Mouse (Mus musculus): ENCODE measurements around the gene Exoc7. TPM values are rescaled to one million over a fixed set of nuclear protein-coding genes. Genes with fewer than 3 reads are reported as not detected.

The Exoc7 gene
- polyA plus RNA-seq (2016; fragmentation: Nextera tagmentation; extraction: Ambion mirVana): 47.8 and 51.3 TPM in 2 replicates

DNA sequence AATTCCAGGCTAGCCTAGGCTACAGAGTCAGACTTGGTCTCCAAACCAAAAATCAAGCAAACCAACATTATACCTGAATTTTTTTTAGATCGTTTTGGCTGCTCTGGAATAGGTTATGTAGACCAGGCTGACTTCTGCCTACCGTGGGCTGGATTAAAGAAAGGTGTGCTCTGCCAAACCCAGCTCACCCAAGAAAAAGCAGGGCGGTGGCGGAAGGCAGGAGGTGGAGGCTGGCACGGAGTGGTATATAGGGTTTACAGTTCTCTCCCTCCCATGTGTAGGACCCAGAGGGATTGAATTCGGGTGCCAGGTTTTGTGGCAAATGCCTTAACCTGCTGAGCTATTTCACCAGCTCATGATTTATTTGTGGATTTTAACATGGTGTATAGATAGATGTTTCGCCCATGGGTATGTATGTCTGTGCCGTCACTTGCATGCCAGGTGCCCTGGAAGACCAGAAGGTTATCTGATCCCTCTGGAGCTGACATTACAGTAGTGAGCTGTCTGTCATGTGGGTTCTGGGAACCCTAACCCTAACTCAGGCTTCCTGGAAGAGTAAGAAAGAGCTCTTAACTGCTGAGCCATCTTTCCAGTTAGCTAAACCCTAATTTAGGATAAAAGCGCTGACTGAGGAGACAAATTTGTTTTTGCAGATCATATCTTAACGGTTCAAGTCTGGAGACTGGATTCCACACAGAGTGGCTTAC is at the start of gene Exoc7:
TSS of gene Exoc7 (minus strand) at position 215 of the 707 bp plus-strand sequence.
- Histone ChIP-seq H3K4me1 (replicated peaks) (peaks cover 6% of the 10 kb centered on the region), H3K4me2 (peak within 1 kb of the TSS; percentile 91), H3K4me3 (peak within 1 kb of the TSS; percentile 93), H3K9me3 (replicated peaks) (no peaks in the 10 kb centered on the region; the same call in 1 of the 2 replicates), H3K9ac (peak within 1 kb of the TSS; percentile 91), H3K36me3 (peaks cover 30% of the 10 kb centered on the region), H3K27ac (ENCODE audit: poor library complexity, severe bottlenecking) (peak within 1 kb of the TSS; percentile 26; the same call in 1 of the 2 replicates), H3K27me3 (replicated peaks) (peaks cover 7% of the 10 kb centered on the region; the same call in 1 of the 2 replicates)
- no peak for ATAC-seq (ENCODE audit: insufficient number of reproducible peaks, low FRiP score)
- 79% methylated on average over 10 of the region's 10 CpGs for WGBS

DNA sequence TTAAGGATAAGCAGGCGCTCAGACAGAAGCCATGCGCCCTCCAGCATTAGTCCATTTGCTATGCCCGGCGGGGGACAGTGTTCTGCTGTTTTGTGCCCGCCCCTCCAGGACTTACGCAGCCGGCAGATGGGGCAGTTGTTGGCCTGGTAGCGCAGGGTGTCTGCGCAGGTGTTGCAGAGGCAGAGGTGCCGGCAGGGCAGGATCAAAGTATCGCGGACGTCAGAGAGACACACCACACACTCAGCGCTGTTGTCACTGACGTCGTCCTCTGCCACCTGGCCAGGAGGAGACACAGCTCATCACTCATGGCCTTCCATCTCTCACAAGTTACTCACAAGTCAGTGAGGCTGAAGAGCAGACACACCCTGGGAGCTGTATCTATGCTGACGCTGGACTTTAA is 47.5 kb upstream of the Exoc7 start:
- Histone ChIP-seq H3K4me2 (0 out of 2 replicates have a peak overlapping the region, but pooled peaks have one; percentile 16), H3K9me3 (replicated peaks) (peaks cover 7% of the 10 kb centered on the region), H3K27ac (ENCODE audit: poor library complexity, severe bottlenecking) (no peak overlapping the region), H3K27me3 (replicated peaks) (no peaks in the 10 kb centered on the region), H3K4me1 (replicated peaks) (peaks cover 10% of the 10 kb centered on the region; the same call in 1 of the 2 replicates), H3K36me3 (peaks cover 23% of the 10 kb centered on the region), H3K9ac (no peak overlapping the region), H3K4me3 (no peak overlapping the region)
- 40% methylated on average over 17 of the region's 17 CpGs for WGBS
- ATAC-seq (ENCODE audit: insufficient number of reproducible peaks, low FRiP score): 0 out of 2 replicates have a peak, but pooled peaks have one; percentile 39

DNA sequence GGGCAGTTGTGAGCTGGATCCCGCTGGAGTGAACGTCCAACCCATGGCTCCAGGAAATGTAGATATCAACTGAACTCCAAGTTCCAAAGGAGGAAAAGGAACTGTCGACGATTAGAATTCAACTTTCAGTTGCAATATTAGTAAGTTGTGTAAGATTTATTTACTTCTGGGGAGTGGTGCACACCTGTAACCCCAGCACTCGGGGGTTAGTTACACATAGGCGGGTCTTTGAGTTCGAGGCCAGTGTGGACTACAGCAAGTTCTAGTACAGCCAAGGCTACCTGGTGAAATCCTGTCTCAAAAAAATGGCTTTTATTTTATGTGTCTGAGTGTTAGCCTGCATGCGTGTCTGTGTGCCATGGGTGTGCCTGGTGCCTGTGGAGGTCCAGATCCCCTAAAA is 46.5 kb upstream of the Exoc7 start:
- WGBS: 66% methylated on average over 8 of the region's 8 CpGs
- peaks cover 17% of the 10 kb centered on the region for H3K36me3 ChIP-seq
- no peak overlapping the region for H3K9ac ChIP-seq
- no peak overlapping the region for H3K4me2 ChIP-seq
- H3K9me3 ChIP-seq (replicated peaks): peaks cover 7% of the 10 kb centered on the region
- no peak overlapping the region for H3K4me3 ChIP-seq
- no peak overlapping the region for H3K27ac ChIP-seq (ENCODE audit: poor library complexity, severe bottlenecking)
- H3K27me3 ChIP-seq (replicated peaks): no peaks in the 10 kb centered on the region
- peaks cover 10% of the 10 kb centered on the region; the same call in 1 of the 2 replicates for H3K4me1 ChIP-seq (replicated peaks)
- ATAC-seq (ENCODE audit: insufficient number of reproducible peaks, low FRiP score): no peak

DNA sequence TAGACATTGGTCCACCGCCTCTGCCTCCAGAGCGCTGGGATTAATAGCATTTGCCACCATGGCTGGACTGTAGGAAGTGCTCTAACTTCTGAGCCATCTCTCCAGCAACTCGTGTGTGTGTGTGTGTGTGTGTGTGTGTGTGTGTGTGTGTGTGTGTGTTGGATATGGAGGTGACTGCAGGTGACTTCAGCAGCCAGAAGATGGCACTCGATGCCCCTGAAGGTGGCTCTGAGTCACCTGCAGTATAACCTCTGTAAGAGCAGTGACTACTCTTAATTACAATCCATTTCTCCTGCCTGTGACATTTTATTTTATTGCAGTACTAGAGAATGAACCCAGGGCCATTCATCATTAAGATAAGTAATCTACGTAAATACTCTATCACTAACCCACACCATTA is 44.3 kb upstream of the Exoc7 start:
- Histone ChIP-seq H3K9ac (no peak overlapping the region), H3K4me3 (no peak overlapping the region), H3K36me3 (peaks cover 28% of the 10 kb centered on the region), H3K27me3 (replicated peaks) (0 out of 2 replicates have a peak, but pooled peaks cover 4% of the 10 kb centered on the region), H3K4me1 (replicated peaks) (peaks cover 17% of the 10 kb centered on the region; the same call in 1 of the 2 replicates), H3K27ac (ENCODE audit: poor library complexity, severe bottlenecking) (no peak overlapping the region), H3K4me2 (no peak overlapping the region), H3K9me3 (replicated peaks) (peaks cover 7% of the 10 kb centered on the region)
- ATAC-seq (ENCODE audit: insufficient number of reproducible peaks, low FRiP score): no peak
- WGBS: 89% methylated on average over 5 of the region's 5 CpGs

DNA sequence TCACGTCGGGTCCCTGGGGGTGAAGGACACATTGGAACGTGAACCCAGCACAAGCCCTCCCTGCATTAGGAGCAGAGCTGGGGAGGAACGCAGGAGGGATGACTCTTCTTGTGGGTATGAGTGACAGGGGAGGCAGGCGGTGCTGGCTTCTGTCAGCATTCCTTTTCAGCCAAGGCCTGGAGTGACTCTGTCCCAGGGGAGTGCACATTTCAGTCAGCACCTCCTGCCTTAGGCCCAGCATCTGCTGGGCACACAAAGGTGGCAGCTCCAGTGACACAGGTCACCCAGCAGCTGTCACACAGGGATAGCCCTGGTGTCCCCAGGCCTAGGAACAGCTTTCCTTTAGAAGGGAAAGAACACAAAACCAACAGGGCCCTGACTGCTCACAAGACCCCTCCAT is 40.9 kb upstream of the Exoc7 start:
- Histone ChIP-seq H3K36me3 (peaks cover 23% of the 10 kb centered on the region), H3K9me3 (replicated peaks) (no peaks in the 10 kb centered on the region), H3K27me3 (replicated peaks) (0 out of 2 replicates have a peak, but pooled peaks cover 4% of the 10 kb centered on the region), H3K4me3 (no peak overlapping the region), H3K4me2 (no peak overlapping the region), H3K27ac (ENCODE audit: poor library complexity, severe bottlenecking) (no peak overlapping the region), H3K4me1 (replicated peaks) (peaks cover 7% of the 10 kb centered on the region; the same call in 1 of the 2 replicates), H3K9ac (no peak overlapping the region)
- ATAC-seq (ENCODE audit: insufficient number of reproducible peaks, low FRiP score): no peak
- 37% methylated on average over 5 of the region's 5 CpGs for WGBS

DNA sequence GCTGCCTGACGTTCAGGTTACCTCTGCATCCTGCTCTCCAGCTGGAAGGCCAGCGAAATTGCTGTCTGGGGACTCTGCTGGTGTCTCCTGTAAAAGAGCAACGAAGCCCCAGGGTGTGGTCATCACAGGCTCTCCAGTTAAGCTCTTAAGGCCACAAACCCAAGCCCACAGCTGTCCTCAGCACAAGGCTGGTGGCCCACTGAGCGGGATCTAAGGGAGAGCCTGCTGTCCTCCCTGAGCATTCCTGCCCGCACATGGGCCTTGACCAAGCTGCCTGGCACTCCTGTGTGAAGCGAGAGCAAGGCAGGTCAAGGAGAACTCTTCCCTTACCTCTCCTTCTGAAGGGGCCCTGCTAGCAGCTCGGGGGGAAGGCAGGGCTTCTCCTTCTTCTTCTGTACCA is 40.0 kb upstream of the Exoc7 start:
- H3K9ac ChIP-seq: no peak overlapping the region
- peaks cover 11% of the 10 kb centered on the region; the same call in 1 of the 2 replicates for H3K4me1 ChIP-seq (replicated peaks)
- 0 out of 2 replicates have a peak, but pooled peaks cover 4% of the 10 kb centered on the region for H3K27me3 ChIP-seq (replicated peaks)
- peaks cover 26% of the 10 kb centered on the region for H3K36me3 ChIP-seq
- no peak overlapping the region for H3K4me2 ChIP-seq
- H3K4me3 ChIP-seq: no peak overlapping the region
- H3K27ac ChIP-seq (ENCODE audit: poor library complexity, severe bottlenecking): no peak overlapping the region
- H3K9me3 ChIP-seq (replicated peaks): no peaks in the 10 kb centered on the region
- WGBS: 78% methylated on average over 7 of the region's 7 CpGs
- no peak for ATAC-seq (ENCODE audit: insufficient number of reproducible peaks, low FRiP score)

DNA sequence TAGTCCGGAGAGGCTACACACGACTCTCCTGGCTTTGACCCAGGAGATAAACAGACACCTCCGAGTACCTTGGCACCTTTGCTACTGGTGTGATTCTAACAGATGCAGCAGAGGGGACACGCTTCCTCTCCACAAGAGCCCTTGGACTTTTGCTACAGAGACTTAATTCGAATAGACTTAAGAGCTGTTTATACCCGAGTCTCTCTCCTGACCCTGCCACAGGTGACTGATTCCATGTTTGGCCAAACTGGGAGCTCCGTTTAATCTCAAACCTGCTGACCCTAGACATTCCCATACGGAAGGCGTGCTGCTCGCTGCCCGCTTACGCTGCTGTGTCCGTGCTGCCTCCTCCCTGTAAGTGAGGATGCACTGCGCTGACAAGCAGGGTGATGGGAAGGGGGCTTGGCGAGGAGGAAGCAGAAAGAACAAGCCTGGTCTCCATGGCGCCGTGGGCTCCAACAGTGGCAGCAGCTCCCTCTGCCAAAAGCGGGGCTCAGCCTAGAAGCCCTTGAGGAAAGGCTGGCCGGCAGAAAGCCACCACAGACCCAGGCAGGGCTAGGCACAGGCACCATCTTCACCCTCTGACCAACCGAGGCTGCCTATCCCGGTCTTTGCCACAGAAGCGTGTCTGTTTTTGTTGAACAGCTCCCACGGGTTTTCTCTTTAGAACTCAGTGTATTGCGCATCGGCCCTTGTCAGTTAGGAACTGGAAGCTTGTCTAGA is 35.2 kb upstream of the Exoc7 start:
- H3K36me3 ChIP-seq: peaks cover 23% of the 10 kb centered on the region
- H3K4me3 ChIP-seq: no peak overlapping the region
- ATAC-seq (ENCODE audit: insufficient number of reproducible peaks, low FRiP score): no peak
- H3K27ac ChIP-seq (ENCODE audit: poor library complexity, severe bottlenecking): no peak overlapping the region
- H3K9me3 ChIP-seq (replicated peaks): no peaks in the 10 kb centered on the region
- WGBS: 67% methylated on average over 25 of the region's 25 CpGs
- no peak overlapping the region for H3K9ac ChIP-seq
- H3K4me2 ChIP-seq: no peak overlapping the region
- peaks cover 8% of the 10 kb centered on the region; the same call in 1 of the 2 replicates for H3K4me1 ChIP-seq (replicated peaks)
- H3K27me3 ChIP-seq (replicated peaks): peaks cover 15% of the 10 kb centered on the region

DNA sequence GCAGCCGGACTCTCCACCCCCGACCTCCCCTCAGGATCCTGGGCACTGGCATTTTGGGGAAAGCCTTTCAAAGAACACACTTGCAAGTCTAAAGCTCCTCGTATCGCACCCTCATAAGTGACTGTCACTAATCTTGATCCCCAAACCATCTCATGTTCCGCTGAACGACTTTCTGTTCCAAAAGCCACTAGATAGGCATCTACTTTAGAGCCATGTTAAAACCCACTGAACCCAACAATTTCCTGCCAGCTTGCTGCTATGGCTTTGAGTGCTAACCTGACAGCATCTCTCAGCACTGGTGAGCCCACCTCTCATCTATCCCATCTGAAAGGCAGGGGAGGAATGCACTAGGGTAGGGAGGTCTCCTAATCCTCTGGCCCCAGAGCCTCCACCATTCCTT is 30.5 kb upstream of the Exoc7 start:
- WGBS: 79% methylated on average over 6 of the region's 6 CpGs
- H3K36me3 ChIP-seq: 0 out of 2 replicates have a peak, but pooled peaks cover 2% of the 10 kb centered on the region
- peaks cover 48% of the 10 kb centered on the region for H3K27me3 ChIP-seq (replicated peaks)
- H3K4me2 ChIP-seq: no peak overlapping the region
- ATAC-seq (ENCODE audit: insufficient number of reproducible peaks, low FRiP score): no peak
- peaks cover 35% of the 10 kb centered on the region for H3K4me1 ChIP-seq (replicated peaks)
- no peaks in the 10 kb centered on the region for H3K9me3 ChIP-seq (replicated peaks)
- H3K4me3 ChIP-seq: no peak overlapping the region
- H3K9ac ChIP-seq: no peak overlapping the region
- H3K27ac ChIP-seq (ENCODE audit: poor library complexity, severe bottlenecking): no peak overlapping the region

DNA sequence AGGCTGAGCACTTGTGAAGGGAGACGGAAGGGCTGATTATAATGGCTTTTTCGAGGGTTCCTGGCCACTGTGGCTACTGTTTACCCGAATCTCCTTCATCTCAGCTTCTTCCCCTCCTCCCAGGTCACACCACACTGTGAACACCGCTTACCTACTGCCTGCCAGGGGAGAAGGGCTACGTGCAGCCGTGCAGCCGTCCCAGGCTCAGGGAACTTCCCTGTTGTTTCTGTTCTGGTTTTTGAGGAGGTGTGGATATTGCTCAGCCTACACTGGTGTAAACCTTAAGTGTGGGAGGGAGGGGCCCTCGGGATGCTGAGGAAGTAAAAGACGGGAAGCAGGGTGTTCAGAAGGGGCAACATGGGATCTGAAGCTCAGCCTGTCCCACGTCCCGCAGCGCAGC is 30.0 kb upstream of the Exoc7 start:
- peaks cover 36% of the 10 kb centered on the region for H3K4me1 ChIP-seq (replicated peaks)
- H3K27ac ChIP-seq (ENCODE audit: poor library complexity, severe bottlenecking): no peak overlapping the region
- ATAC-seq (ENCODE audit: insufficient number of reproducible peaks, low FRiP score): no peak
- H3K27me3 ChIP-seq (replicated peaks): peaks cover 54% of the 10 kb centered on the region
- 54% methylated on average over 12 of the region's 12 CpGs for WGBS
- H3K36me3 ChIP-seq: no peaks in the 10 kb centered on the region
- H3K4me3 ChIP-seq: no peak overlapping the region
- no peak overlapping the region for H3K4me2 ChIP-seq
- H3K9ac ChIP-seq: peak overlapping the region; percentile 10; the same call in 1 of the 2 replicates
- no peaks in the 10 kb centered on the region for H3K9me3 ChIP-seq (replicated peaks)

DNA sequence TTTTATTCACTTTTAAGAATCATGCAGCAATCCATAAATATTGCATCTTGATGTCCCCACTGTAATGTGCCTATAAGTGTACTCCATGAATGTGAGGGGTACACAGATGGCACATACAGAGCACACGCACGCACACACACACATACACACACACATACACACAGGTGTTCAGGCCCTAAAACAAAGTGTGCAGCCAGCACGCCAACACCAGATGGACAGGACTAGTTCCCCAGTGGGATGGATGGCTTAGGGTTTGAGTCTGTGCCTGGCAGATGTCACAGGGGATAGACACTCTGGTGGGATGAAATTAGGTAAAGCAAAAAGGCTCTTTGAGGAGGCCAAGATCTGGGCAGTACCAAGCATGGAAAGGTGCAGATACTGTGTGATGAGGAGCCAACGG is 29.4 kb upstream of the Exoc7 start:
- Histone ChIP-seq H3K36me3 (no peaks in the 10 kb centered on the region), H3K4me3 (no peak overlapping the region; the same call in 1 of the 2 replicates), H3K9ac (no peak overlapping the region), H3K4me2 (peak overlapping the region; percentile 99), H3K9me3 (replicated peaks) (no peaks in the 10 kb centered on the region), H3K27ac (ENCODE audit: poor library complexity, severe bottlenecking) (no peak overlapping the region), H3K27me3 (replicated peaks) (peaks cover 60% of the 10 kb centered on the region), H3K4me1 (replicated peaks) (peaks cover 36% of the 10 kb centered on the region)
- 86% methylated on average over 4 of the region's 4 CpGs for WGBS
- ATAC-seq (ENCODE audit: insufficient number of reproducible peaks, low FRiP score): no peak

All from heart, embryonic 12.5 days (tissue).